Mouse (Mus musculus) liver, embryonic 14.5 days (tissue): ENCODE results near the gene Rpl31. TPM values are rescaled to one million over a fixed set of nuclear protein-coding genes. Genes with fewer than 3 reads are reported as not detected.

ENCODE experiments used
- ATAC-seq: fragments of 200-750 bp; cut with Nextera tagmentation; 2 replicates; pipeline ENCODE4 v1.8.0; 2017; ENCODE audit warnings: moderate number of reproducible peaks, mild to moderate bottlenecking, moderate library complexity; ENCODE audit not compliant: insufficient read depth
- DNase-seq, 3 experiments: peaks; one replicate each; pipeline ENCODE4 v3.0.0-alpha.2; 2012 to 2013; ENCODE audit warnings: low read depth in 3 of 3, low spot score in 3 of 3
- H3K27ac ChIP-seq: fragments of 300-500 bp; sonication (generic); 2 replicates; pipeline ENCODE4 v1.5.1; 2014; ENCODE audit warnings: moderate library complexity, mild to moderate bottlenecking, control low read depth, inconsistent platforms
- H3K27me3 ChIP-seq: fragments of 300-500 bp; sonication (generic); 2 replicates; pipeline ENCODE4 v1.6.1; 2014; ENCODE audit warnings: mild to moderate bottlenecking, low read length, moderate library complexity; ENCODE audit not compliant: control insufficient read depth, insufficient read depth
- H3K36me3 ChIP-seq: fragments of 300-500 bp; sonication (generic); replicated peaks from 2 replicates; pipeline ENCODE4 v1.6.1; 2014; ENCODE audit warnings: low read depth; ENCODE audit not compliant: control insufficient read depth, insufficient read depth
- H3K4me1 ChIP-seq, 2 experiments: fragments of 200-500 bp in 1 of 2; fragments of 300-500 bp in 1 of 2; sonication (generic) in 1 of 2; replicated peaks; 2 replicates each; pipeline ENCODE4 v1.6.1; 2012 to 2014; ENCODE audit warnings: antibody characterized with exemption in 1 of 2, inconsistent platforms in 1 of 2, low read length in 1 of 2; ENCODE audit not compliant: control insufficient read depth in 2 of 2, insufficient read depth in 2 of 2
- H3K4me2 ChIP-seq: fragments of 300-500 bp; sonication (generic); 2 replicates; pipeline ENCODE4 v1.6.1; 2014; ENCODE audit warnings: low read depth, mild to moderate bottlenecking, control low read depth, moderate library complexity
- H3K4me3 ChIP-seq, 2 experiments: fragments of 200-500 bp in 1 of 2; fragments of 300-500 bp in 1 of 2; sonication (generic) in 1 of 2; 2 replicates each; pipeline ENCODE4 v1.5.1; 2012 to 2014; ENCODE audit warnings: low read depth in 2 of 2, low read length in 2 of 2, mild to moderate bottlenecking in 2 of 2, control low read depth in 1 of 2, inconsistent platforms in 1 of 2, moderate library complexity in 1 of 2; ENCODE audit not compliant: insufficient read depth in 1 of 2
- H3K9ac ChIP-seq: fragments of 300-500 bp; sonication (generic); replicated peaks from 2 replicates; pipeline ENCODE4 v1.6.1; 2014; ENCODE audit warnings: mild to moderate bottlenecking, control low read depth, moderate library complexity
- H3K9me3 ChIP-seq: fragments of 300-500 bp; sonication (generic); 2 replicates; pipeline ENCODE4 v1.6.1; 2016; ENCODE audit warnings: low read length, mixed read lengths; ENCODE audit not compliant: control insufficient read depth
- CTCF ChIP-seq: IDR thresholded peaks from 2 replicates; pipeline ENCODE4 v1.5.1; 2016; ENCODE audit warnings: antibody characterized with exemption, low read depth, control low read depth
- EP300 ChIP-seq: IDR thresholded peaks from 2 replicates; pipeline ENCODE4 v1.6.1; 2016; ENCODE audit warnings: antibody characterized with exemption, low read depth
- WGBS: fragments of 180-500 bp; shearing (Covaris S2); extraction: QIAGEN DNeasy Blood & Tissue Kit; methylation state at CpG from one replicate; pipeline ENCODE4 v1.1.7; 2014; ENCODE audit not compliant: insufficient replicate concordance; 5-methylcytosine and 5-hydroxymethylcytosine counted together
- polyA plus RNA-seq, 2 experiments: library from polyadenylated mRNA; depleted of rRNA in 1 of 2; stranded (reverse) in 1 of 2; unstranded in 1 of 2; fragments of >200 nt; fragmentation: Nextera tagmentation in 1 of 2; extraction: Ambion mirVana in 1 of 2; gene quantifications; 2 replicates each; pipeline versions ENCODE4 v1.2.1 to v1.2.3; 2012 to 2014

Gene Rpl31
- polyA plus RNA-seq, 2 experiments = 573 to 947 TPM

- no peak overlapping the region for H3K9ac ChIP-seq
- no peak overlapping the region for H3K4me2 ChIP-seq
- H3K4me1 ChIP-seq = peaks cover 7 to 16% of the 10 kb centered on the region in 2 experiments
- WGBS = 61% methylated on average over 8 of the region's 8 CpGs
- no peak for DNase-seq
- no peak for TF ChIP-seq CTCF
- no peak for TF ChIP-seq EP300
- peaks cover 47% of the 10 kb centered on the region for H3K36me3 ChIP-seq
- no peaks in the 10 kb centered on the region for H3K9me3 ChIP-seq
- no peaks in the 10 kb centered on the region for H3K27me3 ChIP-seq
- no peak overlapping the region for H3K4me3 ChIP-seq
- ATAC-seq = no peak
- H3K27ac ChIP-seq = no peak overlapping the region
Measured at GRCm38 (mm10) chr1:39372220-39372843, 4.7 kb downstream of the Rpl31 start.

GRCm38 (mm10) chr1:39373378-39373777 is 5.7 kb downstream of the Rpl31 start:
- 62% methylated on average over 4 of the region's 4 CpGs for WGBS
- Histone ChIP-seq H3K4me3 (no peak overlapping the region), H3K9ac (no peak overlapping the region), H3K4me1 (peaks cover 6 to 15% of the 10 kb centered on the region in 2 experiments), H3K9me3 (no peaks in the 10 kb centered on the region), H3K36me3 (peaks cover 47% of the 10 kb centered on the region), H3K27me3 (no peaks in the 10 kb centered on the region), H3K4me2 (no peak overlapping the region), H3K27ac (no peak overlapping the region)
- no peak for ATAC-seq
- DNase-seq = no peak
- TF ChIP-seq CTCF = no peak
- no peak for TF ChIP-seq EP300

DNA sequence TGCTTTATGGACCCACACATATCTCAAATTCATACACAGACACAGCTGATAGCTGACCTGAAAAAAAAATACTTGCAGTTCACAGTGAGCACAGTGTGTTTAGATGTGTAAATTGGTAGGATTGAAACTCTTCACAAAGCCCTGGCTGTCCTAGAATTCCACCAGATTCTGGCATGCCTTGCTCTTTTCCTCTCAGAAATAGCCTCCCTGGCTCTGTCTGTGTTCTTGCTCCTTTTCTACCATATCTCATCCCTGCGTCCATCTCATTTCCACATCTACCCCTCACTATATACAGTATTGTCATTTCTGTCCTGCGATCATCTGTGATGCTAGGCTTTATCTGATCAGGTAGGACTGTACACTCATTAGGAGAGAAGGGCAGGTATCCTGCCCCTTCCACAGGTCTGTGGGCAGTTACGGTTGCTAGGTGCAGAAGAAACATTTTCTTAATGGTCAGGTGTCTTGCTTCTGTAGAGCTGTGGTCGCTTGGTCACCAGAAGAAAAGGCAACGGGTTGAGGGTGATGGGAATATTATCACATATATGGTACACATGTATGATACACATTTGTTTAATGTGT is 6.7 kb downstream of the Rpl31 start:
- Histone ChIP-seq H3K4me3 (no peak overlapping the region), H3K27ac (no peak overlapping the region), H3K9me3 (no peaks in the 10 kb centered on the region), H3K4me1 (peaks cover 4 to 12% of the 10 kb centered on the region in 2 experiments), H3K27me3 (no peaks in the 10 kb centered on the region), H3K9ac (no peak overlapping the region), H3K4me2 (no peak overlapping the region), H3K36me3 (peaks cover 42% of the 10 kb centered on the region)
- 72% methylated on average over 5 of the region's 5 CpGs for WGBS
- ATAC-seq = no peak; the same call in 1 of the 2 replicates
- TF ChIP-seq EP300 = no peak
- TF ChIP-seq CTCF = no peak
- no peak for DNase-seq

DNA sequence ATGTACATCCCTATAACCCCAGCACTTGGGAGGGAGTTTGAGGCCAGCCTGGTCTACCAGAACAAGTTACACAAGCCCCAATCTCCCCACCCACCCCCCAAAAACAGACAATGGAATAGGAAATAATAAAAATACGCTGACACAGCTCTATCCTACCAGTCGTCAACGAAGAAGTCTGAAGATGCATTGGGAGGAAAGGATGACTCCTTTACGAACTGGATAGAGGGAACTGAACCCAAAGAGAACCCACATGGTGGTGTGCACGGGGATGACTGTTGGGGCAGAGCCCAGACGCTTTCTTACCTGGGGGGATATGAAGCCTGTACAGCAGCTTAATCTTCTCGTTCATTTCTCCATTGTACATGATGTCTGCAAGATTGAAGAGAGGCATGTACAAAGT is 8.5 kb downstream of the Rpl31 start:
- Histone ChIP-seq H3K27me3 (no peaks in the 10 kb centered on the region), H3K9ac (no peak overlapping the region), H3K36me3 (peaks cover 24% of the 10 kb centered on the region), H3K4me2 (no peak overlapping the region), H3K9me3 (no peaks in the 10 kb centered on the region), H3K27ac (no peak overlapping the region), H3K4me1 (no peaks in the 10 kb centered on the region), H3K4me3 (no peak overlapping the region)
- TF ChIP-seq CTCF = no peak
- TF ChIP-seq EP300 = no peak
- DNase-seq = no peak
- 73% methylated on average over 7 of the region's 7 CpGs for WGBS
- no peak for ATAC-seq

DNA sequence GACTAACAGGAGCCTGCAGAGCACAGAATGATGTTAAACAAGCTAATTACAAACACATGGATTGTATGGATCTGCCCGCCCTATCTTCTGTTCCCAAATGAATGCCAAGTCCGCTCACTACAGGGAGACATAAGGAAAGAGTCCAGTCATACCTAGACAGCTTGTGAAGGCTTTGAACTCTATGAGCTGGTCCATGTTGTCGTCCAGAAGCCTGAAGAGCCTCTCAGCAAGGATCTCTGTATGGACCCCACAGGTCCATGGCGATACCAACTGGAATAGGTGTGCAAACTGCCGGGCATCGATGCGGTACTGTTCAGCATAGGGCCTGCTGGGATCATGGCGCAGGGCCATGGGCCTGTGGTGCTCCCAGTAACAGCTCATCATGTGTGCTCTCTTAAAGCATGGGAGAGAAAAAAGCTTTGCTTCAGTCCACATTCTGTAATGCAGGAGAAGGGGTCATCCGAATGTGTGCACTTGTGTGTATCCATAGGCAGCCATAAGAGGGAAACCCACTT is 9.1 kb downstream of the Rpl31 start:
- peaks cover 18% of the 10 kb centered on the region for H3K36me3 ChIP-seq
- TF ChIP-seq EP300 (no peak), CTCF (no peak)
- H3K27me3 ChIP-seq = no peaks in the 10 kb centered on the region
- H3K9ac ChIP-seq = no peak overlapping the region
- ATAC-seq (no peak), DNase-seq (no peak)
- H3K27ac ChIP-seq = no peak overlapping the region
- no peak overlapping the region for H3K4me2 ChIP-seq
- 87% methylated on average over 9 of the region's 9 CpGs for WGBS
- no peaks in the 10 kb centered on the region for H3K4me1 ChIP-seq
- H3K4me3 ChIP-seq = no peak overlapping the region
- H3K9me3 ChIP-seq = no peaks in the 10 kb centered on the region
